Mouse (Mus musculus): ENCODE measurements around the gene Wdr17.

The Wdr17 gene

GRCm38 (mm10) chr8:54597386-54597785 lies 289.6 kb downstream of the Wdr17 start:
- DNase-seq = no peak

DNA sequence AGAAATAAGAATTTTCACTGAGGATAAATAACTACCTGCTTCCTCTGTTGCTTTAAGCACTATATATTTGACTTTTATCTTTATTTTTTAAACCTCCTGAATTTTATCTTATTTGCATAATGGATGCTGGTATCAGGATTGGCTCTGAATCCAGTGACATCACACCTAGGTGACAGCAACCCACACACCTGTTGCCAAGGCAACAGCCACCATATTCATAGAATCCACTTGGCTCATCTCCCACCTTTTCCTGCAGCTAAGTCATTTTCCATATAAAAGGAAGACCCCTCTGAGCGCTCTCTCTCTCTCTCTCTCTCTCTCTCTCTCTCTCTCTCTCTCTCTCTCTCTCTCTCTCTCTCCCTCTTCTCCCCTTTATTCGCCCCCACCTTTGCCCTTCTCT lies 290.0 kb downstream of the Wdr17 start:
- peak; percentile 25 for DNase-seq

- DNase-seq = no peak
These were observed 290.9 kb downstream of the Wdr17 start for GRCm38 (mm10) chr8:54596051-54596450.

DNA sequence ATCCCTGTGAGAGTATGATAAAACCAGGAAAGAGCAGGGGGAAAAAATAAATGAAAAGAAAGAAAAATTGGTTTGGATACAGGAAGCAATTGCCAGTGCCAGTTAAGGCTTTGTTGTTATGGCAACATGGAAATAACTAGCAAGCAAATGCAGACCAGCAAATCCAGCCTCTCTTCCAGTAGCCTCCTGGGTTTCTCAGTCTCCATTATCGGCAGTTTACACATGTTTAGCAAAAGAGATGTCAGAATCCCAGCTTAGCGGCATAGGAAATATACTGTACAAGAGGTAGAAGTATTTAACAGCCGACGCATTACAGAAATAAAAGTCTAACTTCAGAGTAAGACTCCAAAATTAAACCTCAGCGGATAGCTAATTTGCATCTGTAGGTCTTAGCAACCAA lies 292.4 kb downstream of the Wdr17 start:
- DNase-seq = no peak

- DNase-seq = no peak
These were observed 304.1 kb downstream of the Wdr17 start for GRCm38 (mm10) chr8:54582886-54583285.

DNA sequence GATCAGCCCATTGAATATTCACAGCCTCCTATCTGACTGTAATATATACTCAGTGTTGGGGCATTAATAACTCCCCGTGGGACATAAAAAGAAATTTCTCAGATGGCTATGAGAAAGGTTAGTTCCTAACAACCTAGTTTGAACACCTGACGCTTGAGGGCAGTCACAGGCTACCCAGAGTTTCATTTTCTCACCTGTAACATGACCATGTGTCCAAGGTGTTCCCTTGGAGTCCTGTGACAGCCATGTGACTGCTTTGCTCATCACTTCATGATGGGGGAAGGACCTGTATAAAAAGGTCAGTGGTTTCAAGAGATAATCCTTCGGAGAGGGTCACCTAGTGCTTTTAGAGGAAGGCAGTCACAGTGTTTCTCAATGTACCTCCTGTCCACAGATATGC lies 305.5 kb downstream of the Wdr17 start:
- no peak for DNase-seq

Measured in right cerebral cortex, postnatal 14 days (tissue).